Mouse (Mus musculus) lung, embryonic 16.5 days (tissue): ENCODE results near the gene Rad51d. TPM values are rescaled to one million over a fixed set of nuclear protein-coding genes. Genes with fewer than 3 reads are reported as not detected.

ENCODE experiments used
- ATAC-seq: fragments of 200-750 bp; cut with Nextera tagmentation; 2 replicates; pipeline ENCODE4 v1.8.0; 2017; ENCODE audit warnings: low read depth, mild to moderate bottlenecking, moderate library complexity
- H3K27ac ChIP-seq: fragments of 300-500 bp; sonication (generic); 2 replicates; pipeline ENCODE4 v1.5.1; 2014; ENCODE audit warnings: mild to moderate bottlenecking, control low read depth, low read length
- H3K27me3 ChIP-seq: fragments of 300-500 bp; sonication (generic); 2 replicates; pipeline ENCODE4 v1.6.1; 2014; ENCODE audit warnings: low read depth, low read length, mixed read lengths; ENCODE audit not compliant: control insufficient read depth, insufficient read depth
- H3K36me3 ChIP-seq: fragments of 300-500 bp; sonication (generic); 2 replicates; pipeline ENCODE4 v1.6.1; 2014; ENCODE audit warnings: low read length; ENCODE audit not compliant: control insufficient read depth, insufficient read depth
- H3K4me1 ChIP-seq: fragments of 300-500 bp; sonication (generic); replicated peaks from 2 replicates; pipeline ENCODE4 v1.6.1; 2014; ENCODE audit warnings: low read length, mixed read lengths; ENCODE audit not compliant: control insufficient read depth, insufficient read depth
- H3K4me2 ChIP-seq: fragments of 300-500 bp; sonication (generic); 2 replicates; pipeline ENCODE4 v1.6.1; 2014; ENCODE audit warnings: low read depth, low read length, control low read depth
- H3K4me3 ChIP-seq: fragments of 300-500 bp; sonication (generic); 2 replicates; pipeline ENCODE4 v1.5.1; 2014; ENCODE audit warnings: mild to moderate bottlenecking, low read length, control low read depth
- H3K9ac ChIP-seq: fragments of 300-500 bp; sonication (generic); 2 replicates; pipeline ENCODE4 v1.6.1; 2014; ENCODE audit warnings: low read length, control low read depth
- H3K9me3 ChIP-seq: fragments of 300-500 bp; sonication (generic); 2 replicates; pipeline ENCODE4 v1.6.1; 2016; ENCODE audit warnings: low read length; ENCODE audit not compliant: control insufficient read depth
- WGBS: fragments of 180-500 bp; shearing (Covaris S2); extraction: QIAGEN DNeasy Blood & Tissue Kit; methylation state at CpG from one replicate; pipeline ENCODE4 v1.1.7; 2014; 5-methylcytosine and 5-hydroxymethylcytosine counted together
- polyA plus RNA-seq: library from polyadenylated mRNA; unstranded; fragments of >200 nt; fragmentation: Nextera tagmentation; extraction: Ambion mirVana; gene quantifications from 2 replicates; pipeline ENCODE4 v1.2.1, GENCODE M21; 2015

Gene Rad51d
- polyA plus RNA-seq, 1 experiment from 2014 or later: 14.0 TPM

- Histone ChIP-seq H3K4me3 (no peak overlapping the region), H3K4me1 (no peaks in the 10 kb centered on the region), H3K9ac (no peak overlapping the region), H3K27ac (no peak overlapping the region), H3K4me2 (no peak overlapping the region), H3K27me3 (no peaks in the 10 kb centered on the region), H3K36me3 (no peaks in the 10 kb centered on the region), H3K9me3 (no peaks in the 10 kb centered on the region; the same call in 1 of the 2 replicates)
- no peak for ATAC-seq
- WGBS: 89% methylated on average over 5 of the region's 5 CpGs
These were observed 14.8 kb downstream of the Rad51d start for GRCm38 (mm10) chr11:82875631-82876030.

- Histone ChIP-seq H3K9me3 (no peaks in the 10 kb centered on the region; the same call in 1 of the 2 replicates), H3K4me3 (no peak overlapping the region), H3K4me2 (no peak overlapping the region), H3K36me3 (no peaks in the 10 kb centered on the region), H3K9ac (no peak overlapping the region), H3K4me1 (peaks cover 3% of the 10 kb centered on the region), H3K27me3 (no peaks in the 10 kb centered on the region), H3K27ac (no peak overlapping the region)
- 45% methylated on average over 5 of the region's 5 CpGs for WGBS
- ATAC-seq: no peak
These were observed 15.5 kb downstream of the Rad51d start for GRCm38 (mm10) chr11:82874924-82875323.

- Histone ChIP-seq H3K36me3 (no peaks in the 10 kb centered on the region), H3K4me3 (peak within 1 kb of the TSS; percentile 68), H3K4me2 (peak within 1 kb of the TSS; percentile 83), H3K27me3 (no peaks in the 10 kb centered on the region), H3K4me1 (peaks cover 5% of the 10 kb centered on the region), H3K9ac (peak within 1 kb of the TSS; percentile 74), H3K27ac (peak within 1 kb of the TSS; percentile 53), H3K9me3 (no peaks in the 10 kb centered on the region; the same call in 1 of the 2 replicates)
- under 1% methylated on average over 37 of the region's 43 CpGs for WGBS
- peak; percentile 96 for ATAC-seq
These were observed 19.4 kb downstream of the Rad51d start, which contains the start of gene Rffl for GRCm38 (mm10) chr11:82871031-82871446. Gene Rffl, minus strand, starts transcription at chr11:82871210.

- Histone ChIP-seq H3K27me3 (no peaks in the 10 kb centered on the region), H3K9ac (peak overlapping the region; percentile 74), H3K27ac (peak overlapping the region; percentile 53), H3K36me3 (no peaks in the 10 kb centered on the region), H3K4me3 (peak overlapping the region; percentile 68), H3K9me3 (no peaks in the 10 kb centered on the region; the same call in 1 of the 2 replicates), H3K4me2 (peak overlapping the region; percentile 83), H3K4me1 (peaks cover 5% of the 10 kb centered on the region)
- ATAC-seq: peak; percentile 63
- 1% methylated on average over 36 of the region's 36 CpGs for WGBS
These were observed 20.0 kb downstream of the Rad51d start for GRCm38 (mm10) chr11:82870173-82871030.

- H3K4me1 ChIP-seq: peaks cover 5% of the 10 kb centered on the region
- peak overlapping the region; percentile 53 for H3K27ac ChIP-seq
- H3K9ac ChIP-seq: peak overlapping the region; percentile 74
- H3K4me2 ChIP-seq: peak overlapping the region; percentile 83
- no peaks in the 10 kb centered on the region; the same call in 1 of the 2 replicates for H3K9me3 ChIP-seq
- peak overlapping the region; percentile 68 for H3K4me3 ChIP-seq
- no peaks in the 10 kb centered on the region for H3K27me3 ChIP-seq
- no peaks in the 10 kb centered on the region for H3K36me3 ChIP-seq
- 55% methylated on average over 9 of the region's 9 CpGs for WGBS
- no peak; the same call in 1 of the 2 replicates for ATAC-seq
These were observed 20.8 kb downstream of the Rad51d start for GRCm38 (mm10) chr11:82869506-82870172.

GRCm38 (mm10) chr11:82867956-82868355 is 22.5 kb downstream of the Rad51d start:
- no peak overlapping the region for H3K4me3 ChIP-seq
- H3K27ac ChIP-seq: no peak overlapping the region
- H3K4me1 ChIP-seq: peaks cover 5% of the 10 kb centered on the region
- WGBS: 81% methylated on average over 5 of the region's 5 CpGs
- no peak overlapping the region for H3K4me2 ChIP-seq
- no peaks in the 10 kb centered on the region for H3K36me3 ChIP-seq
- no peaks in the 10 kb centered on the region for H3K9me3 ChIP-seq
- H3K27me3 ChIP-seq: no peaks in the 10 kb centered on the region
- no peak overlapping the region for H3K9ac ChIP-seq
- ATAC-seq: no peak

- H3K27me3 ChIP-seq: no peaks in the 10 kb centered on the region
- ATAC-seq: no peak
- no peaks in the 10 kb centered on the region for H3K9me3 ChIP-seq
- no peak overlapping the region for H3K9ac ChIP-seq
- 30% methylated on average over 7 of the region's 7 CpGs for WGBS
- no peak overlapping the region for H3K4me2 ChIP-seq
- H3K27ac ChIP-seq: no peak overlapping the region
- peaks cover 5% of the 10 kb centered on the region for H3K4me1 ChIP-seq
- no peaks in the 10 kb centered on the region for H3K36me3 ChIP-seq
- H3K4me3 ChIP-seq: no peak overlapping the region
These were observed 23.4 kb downstream of the Rad51d start for GRCm38 (mm10) chr11:82866850-82867564.

GRCm38 (mm10) chr11:82865957-82866356 is 24.5 kb downstream of the Rad51d start:
- Histone ChIP-seq H3K4me2 (no peak overlapping the region), H3K4me1 (peaks cover 5% of the 10 kb centered on the region), H3K27me3 (no peaks in the 10 kb centered on the region), H3K9ac (no peak overlapping the region), H3K36me3 (no peaks in the 10 kb centered on the region), H3K4me3 (no peak overlapping the region), H3K27ac (no peak overlapping the region), H3K9me3 (no peaks in the 10 kb centered on the region)
- no peak for ATAC-seq
- 80% methylated on average over 10 of the region's 10 CpGs for WGBS
